ENCODE assay signal across 14 mouse cellular contexts in genomic region chr11:8541222-8541815, GRCm38 (mm10).
DNase-seq lines count a peak whose midpoint lies in the region; ATAC-seq and TF ChIP-seq lines count a peak whose summit lies in the region.
"Had no signal": no experiment of that assay in that cellular context is flagged by ENCODE, and none has a peak within 500 bp of the region (broad histone marks: within the 10 kb centered on the region; RNA-seq: fewer than 3 reads in every experiment).

No protein-coding gene starts in this region.

- H3K9ac ChIP-seq in hindbrain, embryonic 12.5 days = no peak overlapping the region
- H3K9ac ChIP-seq in hindbrain, postnatal 0 days (replicated peaks; ENCODE audit: low read length) = no peak overlapping the region
- H3K9ac ChIP-seq in midbrain, embryonic 13.5 days (replicated peaks) = no peak overlapping the region
- no peak overlapping the region for H3K9ac ChIP-seq in midbrain, embryonic 11.5 days (ENCODE audit: low read length)
- H3K9ac ChIP-seq: liver, embryonic 13.5 days; lung, embryonic 15.5 days had no signal

- H3K27ac ChIP-seq in hindbrain, embryonic 12.5 days = no peak overlapping the region
- H3K27ac ChIP-seq in hindbrain, postnatal 0 days = no peak overlapping the region
- H3K27ac ChIP-seq in midbrain, embryonic 13.5 days = no peak overlapping the region
- no peak overlapping the region for H3K27ac ChIP-seq in midbrain, embryonic 11.5 days (ENCODE audit: low read depth, low read length)
- H3K27ac ChIP-seq: liver, embryonic 13.5 days had no signal

- no peaks in the 10 kb centered on the region for H3K36me3 ChIP-seq in hindbrain, embryonic 12.5 days
- H3K36me3 ChIP-seq in hindbrain, postnatal 0 days (ENCODE audit: insufficient read depth, low read length) = no peaks in the 10 kb centered on the region
- H3K36me3 ChIP-seq in midbrain, embryonic 13.5 days = no peaks in the 10 kb centered on the region
- no peaks in the 10 kb centered on the region for H3K36me3 ChIP-seq in midbrain, embryonic 11.5 days (ENCODE audit: control insufficient read depth, insufficient read depth, low read length)

- no peak for DNase-seq in hindbrain, postnatal 0 days (ENCODE audit: low spot score)
- no peak for DNase-seq in midbrain, embryonic 11.5 days (ENCODE audit: low spot score, missing footprints)
- DNase-seq in forelimb bud, embryonic 11.5 days (ENCODE audit: low read depth, low spot score) = peak; percentile 31
- no peak for DNase-seq in frontal cortex, postnatal 10 days (ENCODE audit: low spot score in 2 of 2)
- DNase-seq in yolk sac, embryonic 10.5 days (ENCODE audit: low spot score) = no peak
- DNase-seq: adrenal gland, postnatal 10 days; cerebellum, adult 2 months; gastrocnemius, postnatal 14 days; kidney, adult 8-10 months; liver, embryonic 13.5 days; thymus, postnatal 36 days had no signal

- ATAC-seq in hindbrain, embryonic 12.5 days (ENCODE audit: low FRiP score) = peak; percentile 56; the same call in 1 of the 2 replicates
- no peak for ATAC-seq in hindbrain, postnatal 0 days
- 0 out of 2 replicates have a peak, but pooled peaks have one; percentile 53 for ATAC-seq in midbrain, embryonic 13.5 days
- no peak for ATAC-seq in midbrain, embryonic 11.5 days (ENCODE audit: low FRiP score)

- H3K9me3 ChIP-seq in hindbrain, embryonic 12.5 days (replicated peaks) = no peaks in the 10 kb centered on the region
- H3K9me3 ChIP-seq in hindbrain, postnatal 0 days (ENCODE audit: low read length) = no peaks in the 10 kb centered on the region
- no peaks in the 10 kb centered on the region for H3K9me3 ChIP-seq in midbrain, embryonic 13.5 days
- no peaks in the 10 kb centered on the region for H3K9me3 ChIP-seq in midbrain, embryonic 11.5 days (ENCODE audit: control insufficient read depth, low read length)
- H3K9me3 ChIP-seq: liver, embryonic 13.5 days; lung, embryonic 15.5 days had no signal

- no peak overlapping the region for H3K4me3 ChIP-seq in hindbrain, embryonic 12.5 days
- no peak overlapping the region for H3K4me3 ChIP-seq in hindbrain, postnatal 0 days (ENCODE audit: low read length)
- no peak overlapping the region for H3K4me3 ChIP-seq in midbrain, embryonic 13.5 days (replicated peaks)
- no peak overlapping the region for H3K4me3 ChIP-seq in midbrain, embryonic 11.5 days (ENCODE audit: low read depth, low read length)
- H3K4me3 ChIP-seq: liver, embryonic 13.5 days; lung, embryonic 15.5 days had no signal

- H3K4me2 ChIP-seq in hindbrain, embryonic 12.5 days (replicated peaks) = no peak overlapping the region
- no peak overlapping the region for H3K4me2 ChIP-seq in hindbrain, postnatal 0 days (ENCODE audit: low read depth, low read length)
- no peak overlapping the region for H3K4me2 ChIP-seq in midbrain, embryonic 13.5 days (replicated peaks)
- no peak overlapping the region for H3K4me2 ChIP-seq in midbrain, embryonic 11.5 days
- H3K4me2 ChIP-seq: liver, embryonic 13.5 days; lung, embryonic 15.5 days had no signal

- peaks cover 12% of the 10 kb centered on the region; the same call in 1 of the 2 replicates for H3K4me1 ChIP-seq in hindbrain, embryonic 12.5 days
- no peaks in the 10 kb centered on the region for H3K4me1 ChIP-seq in hindbrain, postnatal 0 days (ENCODE audit: insufficient read depth, low read length)
- H3K4me1 ChIP-seq in midbrain, embryonic 13.5 days (replicated peaks) = no peaks in the 10 kb centered on the region
- H3K4me1 ChIP-seq in midbrain, embryonic 11.5 days (ENCODE audit: control insufficient read depth, insufficient read depth, low read length) = no peaks in the 10 kb centered on the region
- H3K4me1 ChIP-seq: liver, embryonic 13.5 days had no signal

- no peak for TF ChIP-seq CTCF in hindbrain, postnatal 0 days (IDR thresholded peaks at IDR 0.05; ENCODE audit: low read depth)

- H3K27me3 ChIP-seq in hindbrain, embryonic 12.5 days = 0 out of 2 replicates have a peak, but pooled peaks cover 2% of the 10 kb centered on the region
- no peaks in the 10 kb centered on the region for H3K27me3 ChIP-seq in hindbrain, postnatal 0 days (ENCODE audit: insufficient read depth, low read length)
- H3K27me3 ChIP-seq in midbrain, embryonic 13.5 days = no peaks in the 10 kb centered on the region
- no peaks in the 10 kb centered on the region for H3K27me3 ChIP-seq in midbrain, embryonic 11.5 days (ENCODE audit: control insufficient read depth, insufficient read depth, low read length)
- H3K27me3 ChIP-seq: liver, embryonic 13.5 days; lung, embryonic 15.5 days had no signal

- WGBS in hindbrain, embryonic 12.5 days = 77% methylated on average over 9 of the region's 9 CpGs
- WGBS in hindbrain, postnatal 0 days = 68% methylated on average over 9 of the region's 9 CpGs
- 83% methylated on average over 9 of the region's 9 CpGs for WGBS in midbrain, embryonic 13.5 days
- WGBS in midbrain, embryonic 11.5 days = 87% methylated on average over 9 of the region's 9 CpGs

Comparison
In these comparisons a context has a peak if more than half of its experiments do, and no peak if none do; other contexts are left out.
1. ATAC-seq: peak in hindbrain, embryonic 12.5 days (single experiment) and midbrain, embryonic 13.5 days (single experiment); none in hindbrain, postnatal 0 days (single experiment) and midbrain, embryonic 11.5 days (single experiment).